Mouse (Mus musculus) bone marrow macrophage, adult 2 months (primary cell): ENCODE data around the gene Rabl6.

ENCODE experiments used
- CTCF ChIP-seq: IDR thresholded peaks from 2 replicates; pipeline ENCODE4 v1.5.1; 2012; ENCODE audit warnings: low read depth, mild to moderate bottlenecking, low read length, moderate library complexity
- POLR2A ChIP-seq: IDR thresholded peaks from 2 replicates; pipeline ENCODE4 v1.6.1; 2012; ENCODE audit warnings: mild to moderate bottlenecking, low read depth, low read length, borderline replicate concordance

- TF ChIP-seq POLR2A (no peak), CTCF (no peak)
These were observed 37.1 kb downstream of the Rabl6 start for GRCm38 (mm10) chr2:25571221-25571620.
